Mouse (Mus musculus) myocyte (in vitro differentiated cells): ENCODE measurements around the gene Rusc2. TPM values are rescaled to one million over a fixed set of nuclear protein-coding genes. Genes with fewer than 3 reads are reported as not detected.

Source experiments
- H3K27me3 ChIP-seq: one replicate; pipeline ENCODE4 v1.6.1; 2011; ENCODE audit not compliant: control insufficient read depth, insufficient read depth, insufficient read length
- H3K36me3 ChIP-seq: one replicate; pipeline ENCODE4 v1.6.1; 2011; ENCODE audit not compliant: control insufficient read depth, insufficient read depth
- H3K4me2 ChIP-seq: one replicate; pipeline ENCODE4 v1.6.1; 2011; ENCODE audit warnings: low read depth, control low read depth
- H3K4me3 ChIP-seq: one replicate; pipeline ENCODE4 v1.5.1; 2011; ENCODE audit warnings: mild to moderate bottlenecking, control low read depth, moderate library complexity
- H3K79me2 ChIP-seq: one replicate; pipeline ENCODE4 v1.6.1; 2011; ENCODE audit not compliant: control insufficient read depth, insufficient read depth
- H3ac ChIP-seq: one replicate; pipeline ENCODE4 v1.6.1; 2011; ENCODE audit not compliant: control insufficient read depth, insufficient read length
- CEBPB ChIP-seq: IDR thresholded peaks from 2 replicates; pipeline ENCODE4 v1.6.1; 2011; ENCODE audit warnings: mild to moderate bottlenecking, moderate library complexity; ENCODE audit not compliant: poor library complexity, insufficient read depth, severe bottlenecking
- E2F4 ChIP-seq: IDR thresholded peaks from one replicate; pipeline ENCODE4 v1.6.1; 2011; ENCODE audit warnings: mild to moderate bottlenecking, control low read depth, moderate library complexity; ENCODE audit not compliant: insufficient read depth
- MAX ChIP-seq: IDR thresholded peaks from one replicate; pipeline ENCODE4 v1.6.1; 2011; ENCODE audit warnings: low read depth, mild to moderate bottlenecking, control low read depth
- MYOD1 ChIP-seq, 3 experiments: IDR thresholded peaks; one replicate each; pipeline ENCODE4 v1.6.1; 2011; ENCODE audit warnings: control low read depth in 2 of 3, low read depth in 2 of 3, mild to moderate bottlenecking in 2 of 3, moderate library complexity in 1 of 3; ENCODE audit not compliant: insufficient read length in 2 of 3, control insufficient read depth in 1 of 3
- MYOG ChIP-seq, 3 experiments: IDR thresholded peaks; one replicate each; pipeline ENCODE4 v1.6.1; 2011; ENCODE audit warnings: control low read depth in 2 of 3, low read depth in 2 of 3, mild to moderate bottlenecking in 2 of 3; ENCODE audit not compliant: insufficient read length in 2 of 3, control insufficient read depth in 1 of 3, insufficient read depth in 1 of 3
- POLR2A ChIP-seq: IDR thresholded peaks from one replicate; pipeline ENCODE4 v1.6.1; 2011; ENCODE audit warnings: low read depth, mild to moderate bottlenecking, control low read depth, moderate library complexity; ENCODE audit not compliant: insufficient read length
- POLR2AphosphoS2 ChIP-seq: IDR thresholded peaks from one replicate; pipeline ENCODE4 v1.6.1; 2011; ENCODE audit warnings: low read depth, control low read depth; ENCODE audit not compliant: insufficient read length
- REST ChIP-seq: IDR thresholded peaks from one replicate; pipeline ENCODE4 v1.6.1; 2011; ENCODE audit warnings: mild to moderate bottlenecking, control low read depth, moderate library complexity; ENCODE audit not compliant: insufficient read depth, insufficient read length
- SRF ChIP-seq: IDR thresholded peaks from one replicate; pipeline ENCODE4 v1.6.1; 2011; ENCODE audit warnings: low read depth; ENCODE audit not compliant: control insufficient read depth, insufficient read length
- TCF12 ChIP-seq: IDR thresholded peaks from one replicate; pipeline ENCODE4 v1.6.1; 2011; ENCODE audit warnings: mild to moderate bottlenecking, control low read depth; ENCODE audit not compliant: poor library complexity, insufficient read depth, severe bottlenecking
- TCF3 ChIP-seq: IDR thresholded peaks from one replicate; pipeline ENCODE4 v1.6.1; 2011; ENCODE audit warnings: low read depth, control low read depth; ENCODE audit not compliant: insufficient read length
- USF1 ChIP-seq: IDR thresholded peaks from one replicate; pipeline ENCODE4 v1.6.1; 2011; ENCODE audit warnings: low read depth, mild to moderate bottlenecking, control low read depth, moderate library complexity
- polyA plus RNA-seq: library from polyadenylated mRNA; unstranded; fragments of >200 nt; fragmentation: generic; extraction: Trizol; gene quantifications from one replicate; pipeline ENCODE4 v1.2.1, GENCODE M21; 2012; ENCODE audit warnings: missing spikeins

Rusc2 gene
- polyA plus RNA-seq, 1 experiment: 28.2 TPM

GRCm38 (mm10) chr4:43372155-43372554 is 9.6 kb upstream of the Rusc2 start:
- TF ChIP-seq E2F4: no peak
- TF ChIP-seq MYOG (IDR thresholded peaks at IDR 0.05; ENCODE audit: control insufficient read depth in 1 of 3, insufficient read depth in 1 of 3, insufficient read length in 2 of 3, low read depth in 2 of 3): no peak
- TF ChIP-seq SRF: no peak
- no peak for TF ChIP-seq MAX
- TF ChIP-seq POLR2A: no peak
- no peak for TF ChIP-seq USF1
- TF ChIP-seq TCF12: no peak
- TF ChIP-seq REST: no peak
- no peak for TF ChIP-seq TCF3
- no peak for TF ChIP-seq CEBPB
- no peak for TF ChIP-seq MYOD1 (IDR thresholded peaks at IDR 0.05; ENCODE audit: control insufficient read depth in 1 of 3, insufficient read length in 2 of 3, low read depth in 2 of 3)
- TF ChIP-seq POLR2AphosphoS2: no peak
- no peaks in the 10 kb centered on the region for H3K27me3 ChIP-seq
- H3ac ChIP-seq: no peak overlapping the region
- H3K4me2 ChIP-seq: no peak overlapping the region
- no peak overlapping the region for H3K4me3 ChIP-seq
- no peaks in the 10 kb centered on the region for H3K36me3 ChIP-seq
- no peaks in the 10 kb centered on the region for H3K79me2 ChIP-seq

GRCm38 (mm10) chr4:43374266-43374665 is 7.5 kb upstream of the Rusc2 start:
- H3K4me3 ChIP-seq: no peak overlapping the region
- no peaks in the 10 kb centered on the region for H3K36me3 ChIP-seq
- no peaks in the 10 kb centered on the region for H3K79me2 ChIP-seq
- TF ChIP-seq MAX: no peak
- no peak for TF ChIP-seq TCF3
- no peak for TF ChIP-seq TCF12
- TF ChIP-seq USF1: no peak
- TF ChIP-seq REST: no peak
- TF ChIP-seq MYOG (IDR thresholded peaks at IDR 0.05; ENCODE audit: control insufficient read depth in 1 of 3, insufficient read depth in 1 of 3, insufficient read length in 2 of 3, low read depth in 2 of 3): no peak
- no peak for TF ChIP-seq MYOD1 (IDR thresholded peaks at IDR 0.05; ENCODE audit: control insufficient read depth in 1 of 3, insufficient read length in 2 of 3, low read depth in 2 of 3)
- TF ChIP-seq CEBPB: no peak
- no peak for TF ChIP-seq POLR2AphosphoS2
- TF ChIP-seq SRF: no peak
- TF ChIP-seq E2F4: no peak
- TF ChIP-seq POLR2A: no peak
- no peaks in the 10 kb centered on the region for H3K27me3 ChIP-seq
- H3K4me2 ChIP-seq: no peak overlapping the region
- no peak overlapping the region for H3ac ChIP-seq

GRCm38 (mm10) chr4:43379601-43380000 is 2.2 kb upstream of the Rusc2 start:
- H3K79me2 ChIP-seq: peaks cover 8% of the 10 kb centered on the region
- TF ChIP-seq SRF (no peak), E2F4 (no peak), POLR2AphosphoS2 (no peak), MYOG (IDR thresholded peaks at IDR 0.05; ENCODE audit: control insufficient read depth in 1 of 3, insufficient read depth in 1 of 3, insufficient read length in 2 of 3, low read depth in 2 of 3) (no peak), TCF3 (no peak), MAX (no peak), MYOD1 (IDR thresholded peaks at IDR 0.05; ENCODE audit: control insufficient read depth in 1 of 3, insufficient read length in 2 of 3, low read depth in 2 of 3) (no peak), POLR2A (no peak), TCF12 (no peak), CEBPB (no peak), USF1 (no peak), REST (no peak)
- no peak overlapping the region for H3ac ChIP-seq
- no peak overlapping the region for H3K4me2 ChIP-seq
- H3K4me3 ChIP-seq: no peak overlapping the region
- no peaks in the 10 kb centered on the region for H3K36me3 ChIP-seq
- H3K27me3 ChIP-seq: no peaks in the 10 kb centered on the region

- H3K79me2 ChIP-seq: peaks cover 18% of the 10 kb centered on the region
- no peaks in the 10 kb centered on the region for H3K36me3 ChIP-seq
- no peaks in the 10 kb centered on the region for H3K27me3 ChIP-seq
- peak overlapping the region; percentile 88 for H3K4me2 ChIP-seq
- H3ac ChIP-seq: no peak overlapping the region
- TF ChIP-seq TCF12: no peak
- H3K4me3 ChIP-seq: peak overlapping the region; percentile 52
These were observed 828 bp upstream of the Rusc2 start for GRCm38 (mm10) chr4:43380951-43381350.

GRCm38 (mm10) chr4:43382155-43383020 is 609 bp downstream of the Rusc2 start:
- peak overlapping the region; percentile 52 for H3K4me3 ChIP-seq
- TF ChIP-seq TCF3 (no peak), MYOG (IDR thresholded peaks at IDR 0.05; ENCODE audit: control insufficient read depth in 1 of 3, insufficient read depth in 1 of 3, insufficient read length in 2 of 3, low read depth in 2 of 3) (peak in 1 of 3 experiments; percentile 11)
- no peaks in the 10 kb centered on the region for H3K27me3 ChIP-seq
- H3ac ChIP-seq: peak overlapping the region; percentile 54
- H3K79me2 ChIP-seq: peaks cover 23% of the 10 kb centered on the region
- H3K4me2 ChIP-seq: peak overlapping the region; percentile 93
- H3K36me3 ChIP-seq: no peaks in the 10 kb centered on the region
